Mouse (Mus musculus) thymus, postnatal 14 days (tissue): Measurements from ENCODE around the gene Fam155a.
A peak's percentile ranks its signal among the peaks of the same experiment; 100 is the strongest.
"Not testable (repeated sequence)": the region's sequence is repeated elsewhere in the genome, so short reads cannot be mapped to it uniquely, and the experiment has no call there.

Experiments used
- DNase-seq: peaks from one replicate; pipeline ENCODE4 v3.0.0; 2021

Gene Fam155a

GRCm38 (mm10) chr8:9770999-9771605 is at the start of gene Fam155a:
Gene Fam155a, minus strand, starts transcription at chr8:9771161.
- no peak for DNase-seq

GRCm38 (mm10) chr8:9813273-9813946 is 42.4 kb upstream of the Fam155a start:
- no peak for DNase-seq

GRCm38 (mm10) chr8:9810955-9811530 is 40.1 kb upstream of the Fam155a start:
- no peak for DNase-seq

GRCm38 (mm10) chr8:9808596-9808995 is 37.6 kb upstream of the Fam155a start:
- peak; percentile 9 for DNase-seq

- no peak for DNase-seq
Observed at GRCm38 (mm10) chr8:9805676-9806075, 34.7 kb upstream of the Fam155a start.

GRCm38 (mm10) chr8:9800346-9800745 is 29.4 kb upstream of the Fam155a start:
- DNase-seq, result not testable (repeated sequence)

GRCm38 (mm10) chr8:9799923-9800322 is 29.0 kb upstream of the Fam155a start:
- no peak for DNase-seq

- DNase-seq, result no peak
Observed at GRCm38 (mm10) chr8:9797514-9797913, 26.6 kb upstream of the Fam155a start.

GRCm38 (mm10) chr8:9795724-9796123 is 24.8 kb upstream of the Fam155a start:
- DNase-seq, result no peak

- DNase-seq, result no peak
Observed at GRCm38 (mm10) chr8:9793351-9793750, 22.4 kb upstream of the Fam155a start.

GRCm38 (mm10) chr8:9780332-9780731 is 9.4 kb upstream of the Fam155a start:
- no peak for DNase-seq

GRCm38 (mm10) chr8:9778148-9778547 is 7.2 kb upstream of the Fam155a start:
- DNase-seq, result no peak

GRCm38 (mm10) chr8:9776818-9777217 is 5.9 kb upstream of the Fam155a start:
- no peak for DNase-seq

- no peak for DNase-seq
Observed at GRCm38 (mm10) chr8:9772519-9772840, 1.5 kb upstream of the Fam155a start.

GRCm38 (mm10) chr8:9771606-9772518 is 901 bp upstream of the Fam155a start:
- DNase-seq, result no peak

- no peak for DNase-seq
Observed at GRCm38 (mm10) chr8:9770261-9770998, 531 bp downstream of the Fam155a start.

- peak; percentile 42 for DNase-seq
Observed at GRCm38 (mm10) chr8:9769061-9769460, 1.9 kb downstream of the Fam155a start.

GRCm38 (mm10) chr8:9735169-9735568 is 35.8 kb downstream of the Fam155a start:
- DNase-seq, result no peak

GRCm38 (mm10) chr8:9709791-9710190 is 61.2 kb downstream of the Fam155a start:
- no peak for DNase-seq

- no peak for DNase-seq
Observed at GRCm38 (mm10) chr8:9707433-9707832, 63.5 kb downstream of the Fam155a start.

- no peak for DNase-seq
Observed at GRCm38 (mm10) chr8:9694794-9695193, 76.2 kb downstream of the Fam155a start.

GRCm38 (mm10) chr8:9692370-9692769 is 78.6 kb downstream of the Fam155a start:
- no peak for DNase-seq

- not testable (repeated sequence) for DNase-seq
Observed at GRCm38 (mm10) chr8:9660014-9660413, 110.9 kb downstream of the Fam155a start.
